Mouse (Mus musculus) liver, embryonic 16.5 days (tissue): ENCODE results near the gene Hdac4. TPM values are rescaled to one million over a fixed set of nuclear protein-coding genes. Genes with fewer than 3 reads are reported as not detected.

Experiments
- ATAC-seq: fragments of 200-750 bp; cut with Nextera tagmentation; 2 replicates; pipeline ENCODE4 v1.8.0; 2017; ENCODE audit warnings: low read depth, mild to moderate bottlenecking, moderate number of reproducible peaks, moderate library complexity
- H3K27ac ChIP-seq: fragments of 300-500 bp; sonication (generic); 2 replicates; pipeline ENCODE4 v1.5.1; 2014; ENCODE audit warnings: mild to moderate bottlenecking, low read length
- H3K27me3 ChIP-seq: fragments of 300-500 bp; sonication (generic); 2 replicates; pipeline ENCODE4 v1.6.1; 2014; ENCODE audit warnings: low read depth, low read length, mixed read lengths; ENCODE audit not compliant: control insufficient read depth, insufficient read depth
- H3K36me3 ChIP-seq: fragments of 300-500 bp; sonication (generic); 2 replicates; pipeline ENCODE4 v1.6.1; 2014; ENCODE audit warnings: mild to moderate bottlenecking; ENCODE audit not compliant: control insufficient read depth, insufficient read depth
- H3K4me1 ChIP-seq: fragments of 300-500 bp; sonication (generic); 2 replicates; pipeline ENCODE4 v1.6.1; 2014; ENCODE audit warnings: low read depth, low read length, mixed read lengths; ENCODE audit not compliant: control insufficient read depth
- H3K4me2 ChIP-seq: fragments of 300-500 bp; sonication (generic); 2 replicates; pipeline ENCODE4 v1.6.1; 2014; ENCODE audit warnings: low read depth, low read length, mixed read lengths
- H3K4me3 ChIP-seq: fragments of 300-500 bp; sonication (generic); 2 replicates; pipeline ENCODE4 v1.5.1; 2014; ENCODE audit warnings: low read depth, mild to moderate bottlenecking, low read length
- H3K9ac ChIP-seq: fragments of 300-500 bp; sonication (generic); 2 replicates; pipeline ENCODE4 v1.6.1; 2014; ENCODE audit warnings: low read depth, low read length
- H3K9me3 ChIP-seq: fragments of 300-500 bp; sonication (generic); replicated peaks from 2 replicates; pipeline ENCODE4 v1.6.1; 2016; ENCODE audit warnings: low read length; ENCODE audit not compliant: control insufficient read depth
- WGBS: fragments of 180-500 bp; shearing (Covaris S2); extraction: QIAGEN DNeasy Blood & Tissue Kit; methylation state at CpG from one replicate; pipeline ENCODE4 v1.1.7; 2014; ENCODE audit not compliant: insufficient replicate concordance; 5-methylcytosine and 5-hydroxymethylcytosine counted together
- polyA plus RNA-seq: library from polyadenylated mRNA; unstranded; fragments of >200 nt; fragmentation: Nextera tagmentation; extraction: Ambion mirVana; gene quantifications from 2 replicates; pipeline ENCODE4 v1.2.1, GENCODE M21; 2015

Gene Hdac4
- polyA plus RNA-seq, 1 experiment from 2014 or later: 3.3 TPM

DNA sequence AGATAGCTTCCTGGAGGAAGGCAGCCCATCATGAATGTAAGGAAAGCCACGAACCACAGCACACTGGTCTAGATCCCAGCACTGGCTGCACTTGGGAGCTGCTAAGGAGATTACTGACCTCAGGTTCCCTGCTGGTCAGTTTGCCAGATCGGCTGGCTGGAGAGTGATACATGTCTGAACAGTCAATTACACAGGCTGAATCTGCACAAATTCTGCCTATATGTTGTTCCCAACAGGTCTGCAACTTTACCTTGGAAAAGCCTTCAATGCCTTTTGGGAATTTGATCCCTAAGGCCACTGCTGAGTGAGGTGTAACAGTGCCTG, 189.9 kb downstream of the Hdac4 start:
- Histone ChIP-seq H3K4me3 (no peak overlapping the region), H3K27ac (no peak overlapping the region), H3K9ac (no peak overlapping the region), H3K9me3 (no peaks in the 10 kb centered on the region), H3K4me2 (no peak overlapping the region), H3K36me3 (no peaks in the 10 kb centered on the region), H3K4me1 (no peaks in the 10 kb centered on the region), H3K27me3 (no peaks in the 10 kb centered on the region)
- 55% methylated on average over 2 of the region's 2 CpGs for WGBS
- no peak for ATAC-seq

DNA sequence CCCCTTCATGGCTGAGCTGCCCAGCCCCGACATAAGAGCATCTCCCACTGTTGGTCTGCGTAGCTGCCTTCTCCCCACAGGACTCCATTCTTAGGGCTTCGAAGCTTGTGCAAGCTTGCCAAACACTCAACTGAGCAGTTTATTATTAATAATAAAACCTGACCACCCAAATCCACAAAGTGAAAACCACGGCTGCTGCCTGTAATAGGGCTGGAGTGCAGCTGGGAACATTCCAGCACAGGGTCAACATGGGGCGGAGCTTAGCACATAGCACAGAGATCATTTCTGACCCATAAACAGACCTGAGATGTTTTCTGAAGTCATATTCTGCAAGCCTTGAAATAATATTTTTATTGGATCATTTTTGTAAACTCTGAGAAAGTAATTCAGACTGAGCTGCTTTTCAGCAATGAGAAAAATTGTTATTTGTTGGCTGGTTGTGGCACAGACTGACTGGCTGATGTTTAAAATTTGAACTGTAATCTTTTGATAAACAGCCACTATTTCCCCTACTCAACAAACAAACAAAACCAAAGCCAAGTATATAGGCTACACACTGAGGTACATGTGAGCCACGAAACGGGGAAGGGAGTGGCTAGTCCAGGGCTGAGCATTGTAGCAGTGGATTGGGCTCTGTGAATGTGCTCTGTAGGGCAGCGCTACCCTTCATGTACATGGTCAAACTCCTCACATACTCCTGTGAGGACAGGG, 190.4 kb downstream of the Hdac4 start:
- Histone ChIP-seq H3K36me3 (no peaks in the 10 kb centered on the region), H3K27me3 (no peaks in the 10 kb centered on the region), H3K4me3 (no peak overlapping the region), H3K4me1 (no peaks in the 10 kb centered on the region), H3K9ac (no peak overlapping the region), H3K27ac (no peak overlapping the region), H3K9me3 (no peaks in the 10 kb centered on the region), H3K4me2 (no peak overlapping the region)
- 66% methylated on average over 8 of the region's 8 CpGs for WGBS
- no peak for ATAC-seq

DNA sequence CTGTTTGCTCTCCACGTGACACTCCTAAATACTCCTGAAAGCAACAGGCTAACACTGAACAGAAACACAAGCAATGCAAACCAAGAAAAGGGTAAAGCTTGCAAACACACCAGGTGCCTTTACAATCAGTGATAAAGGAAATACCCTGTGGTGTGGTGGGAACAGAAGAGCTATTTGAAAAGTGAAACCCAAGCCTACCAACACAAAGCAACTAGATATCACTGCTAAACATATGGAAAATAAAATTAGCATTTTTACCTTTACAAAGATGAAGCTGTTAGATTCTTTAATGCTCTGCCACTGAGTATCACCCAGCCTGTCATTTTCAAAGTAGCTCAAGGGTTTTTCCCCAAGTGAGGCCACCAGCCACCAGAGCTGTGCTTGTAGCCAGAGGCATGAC, 191.4 kb downstream of the Hdac4 start:
- Histone ChIP-seq H3K4me2 (no peak overlapping the region), H3K9me3 (no peaks in the 10 kb centered on the region), H3K4me3 (no peak overlapping the region), H3K27me3 (no peaks in the 10 kb centered on the region), H3K9ac (no peak overlapping the region), H3K27ac (no peak overlapping the region), H3K36me3 (no peaks in the 10 kb centered on the region), H3K4me1 (no peaks in the 10 kb centered on the region)
- WGBS: 49% methylated on average over 1 of the region's 1 CpGs
- no peak for ATAC-seq

DNA sequence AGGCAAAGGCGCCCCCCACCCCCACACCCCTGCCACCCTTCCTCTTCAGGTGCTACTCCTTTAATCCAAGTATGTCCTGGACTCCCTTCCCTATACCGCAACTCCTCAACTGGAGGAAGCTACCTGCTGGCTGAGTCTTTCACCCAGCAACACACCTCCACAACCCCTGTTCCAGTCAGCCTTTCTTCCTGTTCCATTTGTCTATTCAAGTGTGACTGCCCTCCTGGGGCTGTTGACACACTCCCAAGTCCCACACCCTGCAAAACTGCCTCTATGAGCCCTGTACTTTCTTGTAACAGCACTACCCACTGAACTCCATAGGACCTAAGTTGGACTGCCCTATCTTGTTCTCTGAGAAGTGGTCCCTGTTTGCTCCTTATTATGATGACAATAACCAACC, 195.3 kb downstream of the Hdac4 start:
- Histone ChIP-seq H3K27me3 (no peaks in the 10 kb centered on the region), H3K9me3 (no peaks in the 10 kb centered on the region), H3K4me2 (no peak overlapping the region), H3K27ac (no peak overlapping the region), H3K4me1 (no peaks in the 10 kb centered on the region), H3K4me3 (no peak overlapping the region), H3K36me3 (no peaks in the 10 kb centered on the region), H3K9ac (no peak overlapping the region)
- no peak for ATAC-seq
- WGBS: 78% methylated on average over 2 of the region's 2 CpGs

DNA sequence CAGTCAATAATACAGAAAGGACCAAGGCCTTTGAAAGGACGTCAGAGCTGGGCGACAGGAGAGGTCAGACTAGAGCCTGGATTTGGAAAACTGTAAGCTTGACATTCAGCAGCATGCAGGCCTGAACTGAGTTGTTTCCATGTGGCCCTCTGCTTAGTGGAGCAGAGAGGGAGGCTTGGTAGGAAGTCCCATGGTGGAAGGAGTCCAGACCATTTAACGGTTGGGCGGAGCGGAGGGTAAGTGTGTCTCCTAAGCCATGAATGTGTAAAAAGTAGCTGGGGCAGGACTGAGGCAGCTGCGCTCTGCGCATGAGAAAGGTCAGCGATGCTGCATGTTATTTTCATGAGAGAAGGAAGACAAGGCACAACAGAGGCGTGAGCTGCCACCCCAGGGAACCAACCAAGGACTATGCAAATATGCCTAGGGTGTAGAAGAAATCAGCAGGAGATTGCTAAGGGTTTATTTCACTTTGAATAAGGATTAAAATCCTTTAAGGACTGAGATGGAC, 201.8 kb downstream of the Hdac4 start:
- 81% methylated on average over 9 of the region's 9 CpGs for WGBS
- H3K4me2 ChIP-seq: no peak overlapping the region

DNA sequence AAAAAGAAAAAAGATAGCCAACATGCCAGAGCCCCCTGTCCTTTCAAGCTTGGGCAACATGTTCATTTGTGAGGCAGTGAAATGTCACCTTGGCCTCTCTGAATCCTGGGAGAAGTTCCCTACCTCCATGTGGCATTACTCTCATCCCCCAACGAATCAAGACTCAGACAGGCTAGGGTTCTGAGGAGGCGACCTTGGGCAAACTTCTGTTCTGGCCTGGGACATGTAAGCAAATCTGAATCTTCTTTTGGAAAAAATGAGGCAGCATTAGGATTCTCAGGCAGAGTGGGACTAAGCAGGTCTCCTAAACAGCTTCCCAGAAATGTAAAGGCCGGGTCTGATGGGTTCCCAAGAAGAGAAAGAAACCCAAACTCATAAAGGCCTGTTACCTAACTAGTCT, 202.8 kb downstream of the Hdac4 start:
- WGBS: 53% methylated on average over 3 of the region's 3 CpGs

More for the DNA sequence above, 201.8 kb downstream of the Hdac4 start:
- ATAC-seq: no peak
- no peaks in the 10 kb centered on the region for H3K27me3 ChIP-seq
- H3K9me3 ChIP-seq: no peaks in the 10 kb centered on the region
- no peak overlapping the region for H3K9ac ChIP-seq
- no peak overlapping the region for H3K4me3 ChIP-seq
- no peaks in the 10 kb centered on the region for H3K4me1 ChIP-seq
- H3K36me3 ChIP-seq: no peaks in the 10 kb centered on the region
- H3K27ac ChIP-seq: no peak overlapping the region

DNA sequence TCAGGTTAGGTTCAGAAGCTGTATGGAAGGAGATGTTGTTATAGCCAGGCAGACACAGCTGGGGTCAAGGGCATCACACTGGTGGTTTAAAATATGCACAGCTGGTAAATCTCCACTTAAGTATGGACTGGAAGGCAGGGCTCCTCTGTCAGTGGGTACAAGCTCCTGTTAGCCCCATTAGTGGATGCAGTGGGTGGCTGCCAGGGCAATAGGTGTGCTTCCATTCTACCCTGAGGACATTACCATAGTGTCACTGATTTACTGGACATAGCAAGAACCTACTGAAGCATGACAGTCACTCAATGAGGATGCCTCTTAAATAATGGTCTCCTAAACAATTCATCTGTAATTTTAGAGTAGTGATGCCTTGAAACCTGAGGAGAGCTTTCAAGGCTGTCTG, 203.9 kb downstream of the Hdac4 start:
- no peak overlapping the region for H3K4me3 ChIP-seq
- H3K27ac ChIP-seq: no peak overlapping the region
- no peak overlapping the region for H3K4me2 ChIP-seq
- no peaks in the 10 kb centered on the region for H3K27me3 ChIP-seq
- H3K36me3 ChIP-seq: no peaks in the 10 kb centered on the region
- no peak overlapping the region for H3K9ac ChIP-seq
- H3K9me3 ChIP-seq: no peaks in the 10 kb centered on the region
- no peaks in the 10 kb centered on the region for H3K4me1 ChIP-seq
- no peak for ATAC-seq

More for the DNA sequence above, 202.8 kb downstream of the Hdac4 start:
- H3K36me3 ChIP-seq: no peaks in the 10 kb centered on the region
- no peaks in the 10 kb centered on the region for H3K4me1 ChIP-seq
- H3K9me3 ChIP-seq: no peaks in the 10 kb centered on the region
- H3K27ac ChIP-seq: no peak overlapping the region
- no peak for ATAC-seq
- H3K4me3 ChIP-seq: no peak overlapping the region
- H3K27me3 ChIP-seq: no peaks in the 10 kb centered on the region
- H3K4me2 ChIP-seq: no peak overlapping the region
- no peak overlapping the region for H3K9ac ChIP-seq

DNA sequence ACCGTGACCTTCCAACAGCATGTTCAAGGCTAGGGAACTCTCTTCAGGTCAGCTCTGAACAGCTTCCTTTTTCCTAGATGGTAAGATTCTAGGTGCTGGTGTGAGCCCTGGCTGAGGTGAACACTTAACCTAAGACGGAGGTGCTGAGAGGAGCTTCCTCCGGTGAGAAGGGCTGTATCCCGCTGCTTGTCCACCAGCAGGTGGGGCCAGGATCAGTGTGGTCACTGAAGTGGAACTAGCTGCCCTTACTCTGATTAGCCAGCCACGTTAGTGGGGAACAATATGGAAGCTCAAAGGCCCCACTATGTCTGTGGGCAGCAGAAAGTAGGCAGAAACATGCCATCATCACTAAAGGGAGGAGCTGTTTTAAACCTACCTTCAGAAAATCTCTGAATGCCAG, 204.6 kb downstream of the Hdac4 start:
- no peaks in the 10 kb centered on the region for H3K4me1 ChIP-seq
- H3K27me3 ChIP-seq: no peaks in the 10 kb centered on the region
- H3K9ac ChIP-seq: no peak overlapping the region
- no peaks in the 10 kb centered on the region for H3K9me3 ChIP-seq
- H3K27ac ChIP-seq: no peak overlapping the region
- H3K4me2 ChIP-seq: no peak overlapping the region
- WGBS: 70% methylated on average over 5 of the region's 5 CpGs
- ATAC-seq: no peak
- no peak overlapping the region for H3K4me3 ChIP-seq
- H3K36me3 ChIP-seq: no peaks in the 10 kb centered on the region

DNA sequence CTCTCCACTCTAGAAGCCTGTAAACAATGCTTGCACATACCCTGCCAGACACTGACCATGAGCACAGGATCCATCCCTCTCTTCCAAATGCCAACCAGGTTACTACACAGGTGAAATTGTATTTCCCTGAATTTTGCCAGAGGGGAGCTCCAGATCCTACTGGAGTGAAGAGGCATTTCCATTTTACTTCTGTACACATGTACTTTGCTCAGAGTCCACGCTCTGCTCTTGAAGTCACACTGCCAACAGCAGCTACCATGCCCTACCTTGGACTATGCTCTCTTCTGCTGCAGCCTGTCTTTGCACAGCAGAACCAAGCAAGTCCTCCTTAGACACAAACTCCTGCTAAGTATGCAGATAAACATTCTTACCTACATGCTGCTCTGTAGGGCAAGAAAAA, 206.6 kb downstream of the Hdac4 start:
- H3K9me3 ChIP-seq: no peaks in the 10 kb centered on the region
- H3K27ac ChIP-seq: no peak overlapping the region
- H3K4me3 ChIP-seq: no peak overlapping the region
- no peaks in the 10 kb centered on the region for H3K4me1 ChIP-seq
- H3K4me2 ChIP-seq: no peak overlapping the region
- H3K9ac ChIP-seq: no peak overlapping the region
- H3K27me3 ChIP-seq: no peaks in the 10 kb centered on the region
- peak; percentile 72 for ATAC-seq
- H3K36me3 ChIP-seq: no peaks in the 10 kb centered on the region
- WGBS: 52% methylated on average over 1 of the region's 1 CpGs
